Mouse (Mus musculus) kidney, adult 2 months (tissue): ENCODE results near the gene Gm4969.

Experiments used
- CTCF ChIP-seq: fragments of 200-500 bp; conservative IDR thresholded peaks from 2 replicates; pipeline ENCODE4 v1.5.1; 2011; ENCODE audit warnings: low read depth, mild to moderate bottlenecking, control low read depth, low read length, moderate library complexity, mixed read lengths; ENCODE audit not compliant: insufficient read depth, insufficient read length
- POLR2A ChIP-seq: fragments of 200-500 bp; IDR thresholded peaks from one replicate; pipeline ENCODE4 v1.6.1; 2011; ENCODE audit warnings: low read depth, low read length, control low read depth

DNA sequence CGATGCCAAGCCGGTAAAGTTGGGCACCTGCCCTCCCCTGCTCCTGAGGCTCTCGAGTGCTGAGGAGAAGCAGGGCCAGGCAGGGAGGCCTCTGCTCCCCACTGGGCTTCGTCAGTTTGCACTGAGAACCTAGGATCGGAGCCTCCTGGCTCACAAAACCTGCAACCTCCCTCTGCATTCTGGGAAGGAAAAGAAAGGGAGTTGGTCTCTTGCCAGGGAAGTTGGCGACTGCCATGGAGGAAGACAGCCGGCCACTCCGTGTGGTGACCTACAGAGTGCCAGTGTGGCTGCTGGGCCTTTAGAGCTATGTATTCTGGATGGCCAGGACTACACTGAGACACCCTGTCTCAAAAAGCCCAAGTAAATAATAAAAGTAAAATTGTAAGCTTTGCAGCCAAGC is 36.6 kb upstream of the Gm4969 start:
- TF ChIP-seq POLR2A (no peak), CTCF (no peak)
